Mouse (Mus musculus) effector memory CD4-positive, alpha-beta T cell, adult 5 months (primary cell): Measurements from ENCODE around the gene Nus1. TPM values are rescaled to one million over a fixed set of nuclear protein-coding genes. Genes with fewer than 3 reads are reported as not detected.

Experiments used
- polyA plus RNA-seq: library from polyadenylated mRNA; unstranded; fragments of 100-300 nt; shearing (Covaris generic); gene quantifications from one replicate; pipeline ENCODE4 v1.2.1, GENCODE M21; 2017

The Nus1 gene
- polyA plus RNA-seq = 18.0 TPM

DNA sequence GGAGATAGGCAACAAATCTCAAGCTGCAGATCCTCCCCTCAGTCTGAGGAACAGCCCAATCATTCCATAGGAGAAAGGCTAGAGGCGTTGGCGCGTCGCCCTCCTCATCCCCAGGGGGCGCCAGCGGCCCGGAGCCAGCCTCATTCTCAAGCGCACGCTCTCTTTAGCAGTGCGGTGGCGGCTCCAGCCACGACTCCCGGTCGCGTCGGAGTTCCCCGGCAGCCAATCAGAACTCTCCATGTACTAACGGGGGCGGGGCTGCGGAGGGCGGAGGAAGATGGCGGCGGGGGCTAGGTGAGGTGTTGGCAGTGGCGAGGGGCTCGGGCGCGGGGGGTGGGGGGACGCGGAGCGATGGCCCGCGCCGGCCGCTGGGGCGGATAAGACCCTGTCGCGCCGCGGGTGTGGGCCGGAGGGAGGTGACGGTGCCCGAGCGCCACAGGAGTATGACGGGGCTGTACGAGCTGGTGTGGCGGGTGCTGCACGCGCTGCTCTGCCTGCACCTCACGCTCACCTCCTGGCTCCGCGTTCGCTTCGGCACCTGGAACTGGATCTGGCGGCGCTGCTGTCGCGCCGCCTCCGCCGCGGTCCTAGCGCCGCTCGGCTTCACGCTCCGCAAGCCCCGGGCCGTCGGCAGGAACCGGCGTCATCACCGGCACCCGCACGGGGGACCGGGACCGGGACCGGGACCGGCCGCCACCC lies at the start of gene Nus1:
Gene Nus1, plus strand, starts transcription at position 249 of the 699 bp plus-strand sequence.

DNA sequence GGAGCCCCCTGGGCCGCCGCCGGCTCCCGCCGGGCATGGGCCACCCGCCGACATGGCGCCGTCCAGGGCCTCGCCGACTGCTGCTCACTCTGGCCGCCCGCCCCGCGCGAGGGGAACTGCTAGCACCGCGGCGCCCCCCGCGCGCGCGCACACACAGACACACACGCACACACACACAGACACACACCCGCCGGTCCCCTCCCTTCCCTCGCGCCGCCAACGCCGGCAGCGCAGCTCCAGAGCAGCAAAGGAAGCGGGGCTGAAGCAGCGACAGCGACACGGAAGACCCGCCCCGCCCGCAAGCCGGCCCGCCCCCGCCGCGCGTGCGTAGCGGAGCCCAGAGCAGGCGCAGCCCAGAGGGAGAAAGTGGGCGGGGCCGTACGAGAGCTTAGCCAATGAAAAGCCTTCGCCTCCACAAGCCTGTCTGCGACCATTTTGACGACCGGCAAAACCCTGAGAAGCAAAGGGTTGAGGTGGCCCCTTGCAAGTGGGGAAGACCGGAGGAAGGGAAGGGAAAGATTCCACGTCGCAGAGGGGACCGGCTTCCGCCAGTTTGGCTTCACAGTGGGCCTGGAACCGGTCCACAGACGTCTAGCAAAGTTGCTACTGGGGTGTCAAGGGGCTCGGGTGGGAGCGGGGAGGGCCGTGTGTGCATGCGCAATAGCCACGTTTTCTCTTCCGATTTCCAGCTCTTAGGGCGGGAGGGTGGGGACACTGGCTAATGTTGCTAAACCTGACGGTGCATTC lies 35.3 kb upstream of the Nus1 start, which contains the start of gene Gopc:
Gene Gopc, minus strand, starts transcription at position 280 of the 747 bp plus-strand sequence.

DNA sequence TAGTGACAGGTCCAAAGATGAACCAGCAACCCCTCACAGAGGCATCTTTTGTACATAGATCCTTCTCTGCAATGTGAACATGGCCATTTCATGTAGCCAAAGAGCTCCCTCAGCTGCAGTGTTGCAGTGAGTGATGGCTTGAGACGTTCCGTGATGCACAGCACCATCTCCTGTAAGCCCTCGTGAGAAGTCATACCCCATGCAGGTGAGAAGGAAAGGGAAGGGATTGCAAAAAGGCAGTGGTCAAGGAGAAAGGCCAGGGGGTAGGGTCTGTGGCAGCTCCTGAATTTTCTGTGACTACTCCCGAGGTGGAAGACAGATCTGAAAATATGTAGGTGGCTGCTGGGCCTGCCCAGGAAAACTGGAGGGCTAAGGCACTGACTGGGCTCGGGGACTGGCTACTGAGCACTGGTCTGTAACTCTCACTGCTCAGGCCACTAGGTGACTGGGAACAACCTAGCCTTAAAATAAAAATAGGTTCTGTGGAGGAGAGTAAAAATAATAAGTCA lies 28.4 kb upstream of the Nus1 start, which contains the start of gene Nepn:
Gene Nepn, plus strand, starts transcription at position 51 of the 509 bp plus-strand sequence.

Other genes with a start within 250 kb of the Nus1 start
- gene Ros1, start 222.3 kb upstream of the Nus1 start, polyA plus RNA-seq = 0.05 TPM
- gene Dcbld1, start 183.9 kb upstream of the Nus1 start, polyA plus RNA-seq = 0.14 TPM
- not detected for gene Gm26741, start 58.8 kb upstream of the Nus1 start, polyA plus RNA-seq
- gene Gopc, start 35.4 kb upstream of the Nus1 start, polyA plus RNA-seq = 22.0 TPM
- not detected for gene Nepn, start 28.6 kb upstream of the Nus1 start, polyA plus RNA-seq